Mouse (Mus musculus): ENCODE measurements around the gene Padi3. TPM values are rescaled to one million over a fixed set of nuclear protein-coding genes. Genes with fewer than 3 reads are reported as not detected.

Padi3 gene
- polyA plus RNA-seq, 1 experiment from 2014 or later = 0.45 TPM

DNA sequence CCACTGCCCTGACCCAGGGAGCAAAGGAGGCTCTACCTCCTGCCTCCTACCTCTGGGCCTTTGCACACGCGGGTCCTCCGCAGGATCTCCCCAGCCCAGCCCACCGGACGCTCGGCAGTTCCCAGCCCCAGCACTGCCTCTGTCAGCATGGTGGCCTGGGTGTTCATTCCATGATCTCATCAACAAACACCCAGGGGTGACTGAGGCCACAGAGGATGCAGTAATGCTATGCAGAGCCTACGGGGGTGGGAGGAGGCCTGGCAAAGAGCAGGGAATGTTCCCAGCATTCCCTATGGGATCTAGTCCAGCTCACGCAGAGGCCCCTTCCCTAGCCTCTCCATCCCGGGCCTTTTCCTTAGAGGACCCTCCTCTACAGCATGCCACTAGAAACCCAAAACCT, 15.8 kb downstream of the Padi3 start:
- Histone ChIP-seq H3K4me3 (no peak overlapping the region), H3K4me1 (replicated peaks) (peaks cover 8% of the 10 kb centered on the region; the same call in 1 of the 2 replicates), H3K4me2 (no peak overlapping the region), H3K27me3 (replicated peaks) (0 out of 2 replicates have a peak, but pooled peaks cover 7% of the 10 kb centered on the region), H3K36me3 (no peaks in the 10 kb centered on the region), H3K27ac (ENCODE audit: poor library complexity, severe bottlenecking) (no peak overlapping the region), H3K9ac (no peak overlapping the region), H3K9me3 (replicated peaks) (no peaks in the 10 kb centered on the region)
- 81% methylated on average over 9 of the region's 9 CpGs for WGBS
- ATAC-seq (ENCODE audit: insufficient number of reproducible peaks, low FRiP score) = no peak

- Histone ChIP-seq H3K4me3 (no peak overlapping the region), H3K9ac (no peak overlapping the region), H3K27me3 (replicated peaks) (0 out of 2 replicates have a peak, but pooled peaks cover 7% of the 10 kb centered on the region), H3K4me2 (no peak overlapping the region), H3K9me3 (replicated peaks) (no peaks in the 10 kb centered on the region), H3K4me1 (replicated peaks) (peaks cover 8% of the 10 kb centered on the region; the same call in 1 of the 2 replicates), H3K27ac (ENCODE audit: poor library complexity, severe bottlenecking) (no peak overlapping the region), H3K36me3 (no peaks in the 10 kb centered on the region)
- 69% methylated on average over 9 of the region's 9 CpGs for WGBS
- no peak for ATAC-seq (ENCODE audit: insufficient number of reproducible peaks, low FRiP score)
Measured at GRCm38 (mm10) chr4:140793795-140794194, 16.7 kb downstream of the Padi3 start.

DNA sequence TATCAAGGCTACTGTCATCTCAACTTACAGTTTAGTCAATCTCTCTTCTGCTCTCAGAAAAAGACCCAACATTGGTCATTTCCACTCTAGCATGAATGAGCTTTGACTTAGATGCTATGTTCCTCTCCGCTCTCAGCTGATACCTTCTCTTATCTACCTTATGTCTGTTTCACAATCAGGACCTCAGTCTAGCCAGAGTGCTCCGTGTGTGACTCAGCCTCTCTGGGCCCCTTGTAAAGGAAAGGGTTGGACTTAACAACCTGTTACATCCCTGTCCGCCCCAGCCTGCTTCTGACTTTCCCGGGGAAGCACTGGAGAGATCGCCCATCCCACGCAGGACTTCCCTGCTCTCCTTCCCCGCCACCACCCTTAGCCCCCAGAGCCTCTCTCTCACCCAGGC, 17.9 kb downstream of the Padi3 start:
- WGBS = 75% methylated on average over 7 of the region's 7 CpGs
- H3K36me3 ChIP-seq = no peaks in the 10 kb centered on the region
- 0 out of 2 replicates have a peak, but pooled peaks cover 7% of the 10 kb centered on the region for H3K27me3 ChIP-seq (replicated peaks)
- peaks cover 9% of the 10 kb centered on the region; the same call in 1 of the 2 replicates for H3K4me1 ChIP-seq (replicated peaks)
- no peak overlapping the region for H3K9ac ChIP-seq
- no peak for ATAC-seq (ENCODE audit: insufficient number of reproducible peaks, low FRiP score)
- no peak overlapping the region for H3K27ac ChIP-seq (ENCODE audit: poor library complexity, severe bottlenecking)
- H3K4me3 ChIP-seq = no peak overlapping the region
- H3K9me3 ChIP-seq (replicated peaks) = no peaks in the 10 kb centered on the region
- no peak overlapping the region for H3K4me2 ChIP-seq

- Histone ChIP-seq H3K36me3 (no peaks in the 10 kb centered on the region), H3K9me3 (replicated peaks) (peaks cover 9% of the 10 kb centered on the region; the same call in 1 of the 2 replicates), H3K27me3 (replicated peaks) (0 out of 2 replicates have a peak, but pooled peaks cover 7% of the 10 kb centered on the region), H3K27ac (ENCODE audit: poor library complexity, severe bottlenecking) (no peak overlapping the region), H3K4me1 (replicated peaks) (peaks cover 13% of the 10 kb centered on the region; the same call in 1 of the 2 replicates), H3K9ac (no peak overlapping the region), H3K4me2 (no peak overlapping the region), H3K4me3 (no peak overlapping the region)
- ATAC-seq (ENCODE audit: insufficient number of reproducible peaks, low FRiP score) = no peak
- WGBS = 86% methylated on average over 16 of the region's 16 CpGs
Measured at GRCm38 (mm10) chr4:140791071-140791470, 19.4 kb downstream of the Padi3 start.

GRCm38 (mm10) chr4:140789983-140790382, 20.5 kb downstream of the Padi3 start:
- ATAC-seq (ENCODE audit: insufficient number of reproducible peaks, low FRiP score) = no peak
- Histone ChIP-seq H3K27me3 (replicated peaks) (0 out of 2 replicates have a peak, but pooled peaks cover 7% of the 10 kb centered on the region), H3K9me3 (replicated peaks) (peaks cover 9% of the 10 kb centered on the region; the same call in 1 of the 2 replicates), H3K4me2 (no peak overlapping the region), H3K27ac (ENCODE audit: poor library complexity, severe bottlenecking) (no peak overlapping the region), H3K4me1 (replicated peaks) (peaks cover 13% of the 10 kb centered on the region; the same call in 1 of the 2 replicates), H3K4me3 (no peak overlapping the region), H3K36me3 (no peaks in the 10 kb centered on the region), H3K9ac (0 out of 2 replicates have a peak overlapping the region, but pooled peaks have one; percentile 26)
- WGBS = 75% methylated on average over 4 of the region's 4 CpGs

GRCm38 (mm10) chr4:140788983-140789382, 21.5 kb downstream of the Padi3 start:
- H3K4me1 ChIP-seq (replicated peaks) = peaks cover 13% of the 10 kb centered on the region; the same call in 1 of the 2 replicates
- H3K27me3 ChIP-seq (replicated peaks) = 0 out of 2 replicates have a peak, but pooled peaks cover 7% of the 10 kb centered on the region
- H3K36me3 ChIP-seq = no peaks in the 10 kb centered on the region
- no peak overlapping the region for H3K4me2 ChIP-seq
- no peak overlapping the region for H3K4me3 ChIP-seq
- 45% methylated on average over 6 of the region's 6 CpGs for WGBS
- H3K9me3 ChIP-seq (replicated peaks) = peaks cover 9% of the 10 kb centered on the region; the same call in 1 of the 2 replicates
- no peak overlapping the region for H3K27ac ChIP-seq (ENCODE audit: poor library complexity, severe bottlenecking)
- ATAC-seq (ENCODE audit: insufficient number of reproducible peaks, low FRiP score) = peak; percentile 46; the same call in 1 of the 2 replicates
- H3K9ac ChIP-seq = no peak overlapping the region

DNA sequence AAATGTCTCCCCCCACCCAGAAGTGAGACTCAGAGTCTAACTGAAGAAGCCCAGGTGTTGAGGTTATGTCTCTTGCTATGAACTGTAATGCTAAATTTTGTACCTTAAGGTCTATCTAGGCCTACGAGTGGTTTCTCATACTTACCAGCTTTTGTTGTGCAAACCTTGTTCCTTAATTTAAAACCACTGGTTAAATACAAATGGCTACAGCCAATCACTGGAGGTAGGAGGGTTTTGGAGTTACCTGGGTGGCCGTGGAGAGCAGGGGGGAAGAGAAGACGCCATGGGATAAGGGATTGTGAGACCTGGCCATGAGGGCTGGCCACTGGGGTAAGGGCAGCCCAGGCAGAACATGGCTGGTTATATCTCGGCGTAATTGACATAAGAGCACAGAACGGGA, 22.2 kb downstream of the Padi3 start:
- Histone ChIP-seq H3K9me3 (replicated peaks) (peaks cover 9% of the 10 kb centered on the region; the same call in 1 of the 2 replicates), H3K4me2 (no peak overlapping the region), H3K27ac (ENCODE audit: poor library complexity, severe bottlenecking) (no peak overlapping the region), H3K4me3 (no peak overlapping the region), H3K9ac (no peak overlapping the region), H3K36me3 (no peaks in the 10 kb centered on the region), H3K4me1 (replicated peaks) (peaks cover 13% of the 10 kb centered on the region; the same call in 1 of the 2 replicates), H3K27me3 (replicated peaks) (0 out of 2 replicates have a peak, but pooled peaks cover 7% of the 10 kb centered on the region)
- 86% methylated on average over 6 of the region's 6 CpGs for WGBS
- ATAC-seq (ENCODE audit: insufficient number of reproducible peaks, low FRiP score) = no peak

- 47% methylated on average over 4 of the region's 4 CpGs for WGBS
- 0 out of 2 replicates have a peak, but pooled peaks have one; percentile 13 for ATAC-seq (ENCODE audit: insufficient number of reproducible peaks, low FRiP score)
- Histone ChIP-seq H3K9me3 (replicated peaks) (peaks cover 9% of the 10 kb centered on the region; the same call in 1 of the 2 replicates), H3K4me1 (replicated peaks) (peaks cover 13% of the 10 kb centered on the region; the same call in 1 of the 2 replicates), H3K27me3 (replicated peaks) (no peaks in the 10 kb centered on the region), H3K27ac (ENCODE audit: poor library complexity, severe bottlenecking) (no peak overlapping the region), H3K4me2 (no peak overlapping the region), H3K4me3 (no peak overlapping the region), H3K9ac (no peak overlapping the region), H3K36me3 (no peaks in the 10 kb centered on the region)
Measured at GRCm38 (mm10) chr4:140787414-140787813, 23.0 kb downstream of the Padi3 start.

GRCm38 (mm10) chr4:140785217-140785616, 25.2 kb downstream of the Padi3 start:
- 89% methylated on average over 5 of the region's 5 CpGs for WGBS
- no peak overlapping the region for H3K4me3 ChIP-seq
- ATAC-seq (ENCODE audit: insufficient number of reproducible peaks, low FRiP score) = no peak

GRCm38 (mm10) chr4:140784292-140784945, 26.0 kb downstream of the Padi3 start:
- no peak for ATAC-seq (ENCODE audit: insufficient number of reproducible peaks, low FRiP score)

More at GRCm38 (mm10) chr4:140785217-140785616, 25.2 kb downstream of the Padi3 start:
- Histone ChIP-seq H3K27me3 (replicated peaks) (no peaks in the 10 kb centered on the region), H3K27ac (ENCODE audit: poor library complexity, severe bottlenecking) (no peak overlapping the region), H3K4me1 (replicated peaks) (peaks cover 16% of the 10 kb centered on the region), H3K9ac (no peak overlapping the region), H3K36me3 (no peaks in the 10 kb centered on the region), H3K4me2 (no peak overlapping the region), H3K9me3 (replicated peaks) (peaks cover 11% of the 10 kb centered on the region)

DNA sequence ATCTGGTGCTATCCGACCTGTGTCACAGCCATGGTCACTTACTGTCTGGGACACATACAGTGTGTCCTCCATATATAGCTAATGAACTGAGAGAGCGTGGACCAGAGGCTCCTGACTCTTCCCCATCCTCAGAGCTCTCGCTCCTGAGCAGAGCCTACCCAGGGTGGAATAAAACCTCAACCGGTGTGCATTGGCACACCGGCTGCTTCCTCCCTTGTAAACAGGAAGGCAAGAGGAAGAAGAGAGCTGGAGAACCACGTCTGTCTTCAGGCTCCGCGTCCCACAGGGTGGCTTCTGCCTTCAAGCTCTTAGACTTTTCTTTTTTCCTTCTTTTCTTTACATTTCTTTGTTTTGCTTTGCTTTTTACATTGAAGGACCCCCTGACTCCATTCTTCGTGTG, 27.6 kb downstream of the Padi3 start:
- Histone ChIP-seq H3K27me3 (replicated peaks) (no peaks in the 10 kb centered on the region), H3K4me1 (replicated peaks) (peaks cover 21% of the 10 kb centered on the region), H3K27ac (ENCODE audit: poor library complexity, severe bottlenecking) (no peak overlapping the region), H3K9ac (no peak overlapping the region), H3K36me3 (no peaks in the 10 kb centered on the region), H3K4me2 (no peak overlapping the region), H3K4me3 (no peak overlapping the region), H3K9me3 (replicated peaks) (peaks cover 15% of the 10 kb centered on the region)
- ATAC-seq (ENCODE audit: insufficient number of reproducible peaks, low FRiP score) = no peak
- 85% methylated on average over 9 of the region's 9 CpGs for WGBS

More at GRCm38 (mm10) chr4:140784292-140784945, 26.0 kb downstream of the Padi3 start:
- H3K27ac ChIP-seq (ENCODE audit: poor library complexity, severe bottlenecking) = no peak overlapping the region
- peaks cover 18% of the 10 kb centered on the region for H3K4me1 ChIP-seq (replicated peaks)
- WGBS = 91% methylated on average over 9 of the region's 9 CpGs
- no peak overlapping the region for H3K9ac ChIP-seq
- H3K4me3 ChIP-seq = no peak overlapping the region
- H3K27me3 ChIP-seq (replicated peaks) = no peaks in the 10 kb centered on the region
- H3K9me3 ChIP-seq (replicated peaks) = peaks cover 15% of the 10 kb centered on the region
- H3K4me2 ChIP-seq = no peak overlapping the region
- no peaks in the 10 kb centered on the region for H3K36me3 ChIP-seq
